Mouse (Mus musculus) embryonic fibroblast, embryonic 13.5 days (primary cell): ENCODE measurements around the gene Cacna2d4. TPM values are rescaled to one million over a fixed set of nuclear protein-coding genes. Genes with fewer than 3 reads are reported as not detected.

Experiments
- H3K27ac ChIP-seq: 2 replicates; pipeline ENCODE4 v1.5.1; 2012; ENCODE audit warnings: low read length, control low read depth, inconsistent platforms; ENCODE audit not compliant: insufficient read depth
- H3K4me1 ChIP-seq: 2 replicates; pipeline ENCODE4 v1.6.1; 2011; ENCODE audit warnings: low read length; ENCODE audit not compliant: control insufficient read depth, insufficient read depth
- H3K4me3 ChIP-seq: 2 replicates; pipeline ENCODE4 v1.5.1; 2011; ENCODE audit warnings: mild to moderate bottlenecking, control low read depth, low read length; ENCODE audit not compliant: insufficient read depth
- CTCF ChIP-seq: IDR thresholded peaks from 2 replicates; pipeline ENCODE4 v1.5.1; 2011; ENCODE audit warnings: mild to moderate bottlenecking, control low read depth, low read length, moderate library complexity, borderline replicate concordance; ENCODE audit not compliant: insufficient read depth
- POLR2A ChIP-seq: IDR thresholded peaks from 2 replicates; pipeline ENCODE4 v1.6.1; 2011; ENCODE audit warnings: low read depth, mild to moderate bottlenecking, control low read depth, low read length, moderate library complexity
- polyA plus RNA-seq: library from polyadenylated mRNA; stranded (reverse); fragments of >200 nt; gene quantifications from 2 replicates; pipeline ENCODE4 v1.2.4, GENCODE M21; 2011; ENCODE audit warnings: low read depth; ENCODE audit not compliant: missing spikeins, insufficient read length

Gene Cacna2d4
- polyA plus RNA-seq, 1 experiment, result not detected

GRCm38 (mm10) chr6:119389089-119389488, 152.8 kb downstream of the Cacna2d4 start:
- H3K4me1 ChIP-seq, result peaks cover 6% of the 10 kb centered on the region
- TF ChIP-seq CTCF (no peak), POLR2A (no peak)
- no peak overlapping the region for H3K27ac ChIP-seq
- peak overlapping the region; percentile 68 for H3K4me3 ChIP-seq

GRCm38 (mm10) chr6:119390728-119391127, 154.4 kb downstream of the Cacna2d4 start:
- Histone ChIP-seq H3K27ac (no peak overlapping the region), H3K4me1 (peaks cover 6% of the 10 kb centered on the region), H3K4me3 (no peak overlapping the region)
- no peak for TF ChIP-seq CTCF
- no peak for TF ChIP-seq POLR2A

- no peak overlapping the region for H3K27ac ChIP-seq
- no peaks in the 10 kb centered on the region; the same call in 1 of the 2 replicates for H3K4me1 ChIP-seq
- H3K4me3 ChIP-seq, result no peak overlapping the region
- TF ChIP-seq POLR2A (no peak), CTCF (no peak)
These were observed 156.5 kb downstream of the Cacna2d4 start for GRCm38 (mm10) chr6:119392836-119393235.

GRCm38 (mm10) chr6:119395421-119396308, 159.3 kb downstream of the Cacna2d4 start:
- Histone ChIP-seq H3K4me3 (no peak overlapping the region), H3K4me1 (no peaks in the 10 kb centered on the region), H3K27ac (no peak overlapping the region)
- TF ChIP-seq POLR2A, result no peak
- no peak for TF ChIP-seq CTCF

- Histone ChIP-seq H3K27ac (no peak overlapping the region), H3K4me3 (no peak overlapping the region), H3K4me1 (no peaks in the 10 kb centered on the region)
- TF ChIP-seq POLR2A (no peak), CTCF (no peak)
These were observed 159.9 kb downstream of the Cacna2d4 start for GRCm38 (mm10) chr6:119396309-119396634.

GRCm38 (mm10) chr6:119399371-119399770, 163.0 kb downstream of the Cacna2d4 start:
- TF ChIP-seq CTCF (no peak), POLR2A (no peak)

GRCm38 (mm10) chr6:119400649-119401048, 164.3 kb downstream of the Cacna2d4 start:
- TF ChIP-seq CTCF (no peak), POLR2A (no peak)
- H3K4me3 ChIP-seq, result no peak overlapping the region
- H3K4me1 ChIP-seq, result no peaks in the 10 kb centered on the region
- no peak overlapping the region for H3K27ac ChIP-seq

More at GRCm38 (mm10) chr6:119399371-119399770, 163.0 kb downstream of the Cacna2d4 start:
- Histone ChIP-seq H3K27ac (no peak overlapping the region), H3K4me3 (no peak overlapping the region), H3K4me1 (no peaks in the 10 kb centered on the region)

- no peaks in the 10 kb centered on the region for H3K4me1 ChIP-seq
- no peak overlapping the region for H3K4me3 ChIP-seq
- TF ChIP-seq CTCF (no peak), POLR2A (no peak)
- no peak overlapping the region for H3K27ac ChIP-seq
These were observed 165.4 kb downstream of the Cacna2d4 start for GRCm38 (mm10) chr6:119401545-119402304.

Other genes with a start within 250 kb of the Cacna2d4 start
- gene Dcp1b, start 61.3 kb upstream of the Cacna2d4 start, polyA plus RNA-seq, result 4.4 and 8.2 TPM in 2 replicates
- gene Cacna1c, start 40.1 kb upstream of the Cacna2d4 start, polyA plus RNA-seq, result 39.2 and 40.7 TPM in 2 replicates
- not detected in 2 replicates for gene Lrtm2, start 94.2 kb downstream of the Cacna2d4 start, polyA plus RNA-seq
- gene Adipor2, start 181.2 kb downstream of the Cacna2d4 start, polyA plus RNA-seq, result 38.2 and 42.8 TPM in 2 replicates
- 19.3 and 21.5 TPM in 2 replicates for gene Fbxl14, start 243.1 kb downstream of the Cacna2d4 start, polyA plus RNA-seq